Mouse (Mus musculus): Measurements from ENCODE around the gene Teddm1b. TPM values are rescaled to one million over a fixed set of nuclear protein-coding genes. Genes with fewer than 3 reads are reported as not detected.
A peak's percentile ranks its signal among the peaks of the same experiment; 100 is the strongest.

The Teddm1b gene
- total RNA-seq, 2 experiments from 2014 or later = not detected

DNA sequence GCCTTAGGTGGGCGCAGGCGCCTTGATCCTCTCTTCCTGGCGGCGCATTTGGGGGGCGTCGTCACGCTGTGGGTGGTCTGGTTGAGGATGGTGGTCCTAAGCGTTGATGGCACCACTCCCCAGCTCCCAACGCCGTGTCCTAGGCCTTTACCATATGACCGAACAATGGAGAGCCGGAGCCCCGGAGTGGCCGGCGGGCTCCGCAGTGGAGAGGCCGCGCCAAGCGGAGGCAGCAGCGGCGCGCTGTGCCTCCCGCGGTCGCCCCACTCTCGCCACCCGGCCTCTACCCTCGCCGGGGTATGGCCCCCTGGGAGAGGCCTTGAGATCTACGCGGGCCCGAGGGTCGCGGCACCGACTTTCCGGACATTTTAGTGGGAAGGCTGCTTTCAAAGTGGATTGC, 26.2 kb downstream of the Teddm1b start:
- ATAC-seq (replicated peaks; ENCODE audit: low FRiP score, poor library complexity, severe bottlenecking) = peak; percentile 20; the same call in 1 of the 2 replicates

DNA sequence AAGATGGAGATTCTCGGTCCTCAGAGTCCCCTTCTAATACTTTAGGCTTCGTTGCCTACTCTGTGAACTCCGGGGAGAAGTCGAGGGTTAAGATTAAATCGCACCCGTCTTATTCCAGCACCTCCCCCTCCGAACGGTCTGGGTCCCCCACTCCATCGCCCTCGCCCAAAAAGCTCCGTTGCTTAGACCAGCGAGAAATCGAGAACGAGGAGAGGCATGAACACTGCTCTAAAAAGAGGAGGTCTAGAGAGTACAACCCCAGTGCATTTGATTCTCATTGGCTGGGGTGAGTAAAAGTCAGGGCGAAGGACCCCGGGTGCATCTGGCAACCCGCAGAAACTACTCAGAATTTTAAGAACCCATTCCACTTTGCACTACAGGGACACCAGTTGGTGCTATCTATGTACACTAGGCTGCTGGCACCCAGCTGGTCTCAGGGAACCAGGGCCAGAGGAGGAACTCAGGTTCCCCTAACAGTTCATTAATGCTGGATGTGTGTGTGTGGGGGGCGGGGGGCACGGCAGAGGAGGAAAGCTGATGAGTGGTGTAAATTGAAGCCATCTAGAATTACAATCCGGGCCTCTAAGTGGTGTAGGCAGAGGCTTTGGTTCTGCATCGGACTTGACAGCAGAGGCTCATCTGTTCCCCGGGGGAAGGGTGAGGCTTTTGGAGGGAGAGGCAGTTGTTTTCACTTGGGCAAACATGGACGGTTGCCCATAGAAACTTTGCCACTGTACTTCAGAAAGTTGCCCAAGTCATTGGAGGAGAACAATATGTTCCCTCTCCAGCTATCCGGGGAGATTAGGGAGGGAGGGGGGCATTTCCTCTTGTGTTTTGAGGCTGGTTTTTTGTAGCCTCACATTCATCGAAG, 26.9 kb downstream of the Teddm1b start:
- ATAC-seq (replicated peaks; ENCODE audit: low FRiP score, poor library complexity, severe bottlenecking) = peak; percentile 28

DNA sequence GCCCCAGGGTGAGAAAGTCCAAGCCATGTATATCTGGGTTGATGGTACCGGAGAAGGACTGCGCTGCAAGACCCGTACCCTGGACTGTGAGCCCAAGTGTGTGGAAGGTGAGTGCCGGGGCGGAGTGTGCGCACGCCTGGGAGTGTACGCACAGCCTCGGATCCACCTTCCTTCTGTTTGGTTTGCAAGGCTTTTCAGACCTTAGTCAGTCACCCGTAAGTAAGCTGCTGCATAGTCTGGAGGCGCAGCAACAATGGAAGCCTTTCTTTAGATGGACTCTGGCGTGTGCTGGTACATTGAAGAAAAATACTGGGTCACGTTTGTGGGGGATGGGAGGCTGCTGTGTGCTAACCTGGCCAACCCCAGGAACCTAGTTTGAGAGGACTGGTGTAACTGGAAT, 28.9 kb downstream of the Teddm1b start:
- ATAC-seq (replicated peaks; ENCODE audit: low FRiP score, poor library complexity, severe bottlenecking) = no peak

DNA sequence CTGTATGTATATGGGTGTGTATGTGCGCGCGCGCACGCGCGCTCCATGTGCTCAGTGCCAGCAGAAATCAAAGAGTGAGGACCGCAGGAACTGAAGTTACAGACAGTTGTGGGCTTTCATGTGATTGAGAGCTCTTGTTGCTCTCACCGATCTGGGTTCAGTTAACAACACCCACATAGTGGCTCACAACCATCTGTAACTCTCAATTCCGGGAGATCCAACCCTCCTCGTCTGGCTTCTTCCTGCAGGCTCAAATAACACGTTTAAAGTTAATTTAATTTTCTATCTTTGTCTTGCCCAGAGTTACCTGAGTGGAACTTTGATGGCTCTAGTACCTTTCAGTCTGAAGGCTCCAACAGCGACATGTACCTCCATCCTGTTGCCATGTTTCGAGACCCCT, 30.1 kb downstream of the Teddm1b start:
- ATAC-seq (replicated peaks; ENCODE audit: low FRiP score, poor library complexity, severe bottlenecking) = no peak

DNA sequence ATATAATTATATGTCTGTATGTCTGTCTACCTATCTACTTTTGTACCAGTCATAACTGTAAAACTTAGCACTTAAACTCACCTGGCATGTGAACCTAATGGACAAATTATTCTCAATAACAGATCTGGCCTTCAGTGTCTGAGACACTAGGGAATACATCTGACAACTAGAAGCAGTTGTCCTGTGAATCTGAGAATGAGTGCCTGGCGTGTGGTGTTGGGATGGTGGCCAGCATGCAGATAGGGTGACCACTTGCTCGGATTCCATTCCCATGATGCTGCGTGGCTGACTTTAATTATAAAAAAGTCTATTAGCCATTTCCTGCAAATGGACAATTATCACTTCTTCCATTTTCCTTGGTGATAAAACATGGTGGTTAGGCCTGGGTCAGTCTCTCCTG, 31.7 kb downstream of the Teddm1b start:
- ATAC-seq (replicated peaks; ENCODE audit: low FRiP score, poor library complexity, severe bottlenecking) = no peak

DNA sequence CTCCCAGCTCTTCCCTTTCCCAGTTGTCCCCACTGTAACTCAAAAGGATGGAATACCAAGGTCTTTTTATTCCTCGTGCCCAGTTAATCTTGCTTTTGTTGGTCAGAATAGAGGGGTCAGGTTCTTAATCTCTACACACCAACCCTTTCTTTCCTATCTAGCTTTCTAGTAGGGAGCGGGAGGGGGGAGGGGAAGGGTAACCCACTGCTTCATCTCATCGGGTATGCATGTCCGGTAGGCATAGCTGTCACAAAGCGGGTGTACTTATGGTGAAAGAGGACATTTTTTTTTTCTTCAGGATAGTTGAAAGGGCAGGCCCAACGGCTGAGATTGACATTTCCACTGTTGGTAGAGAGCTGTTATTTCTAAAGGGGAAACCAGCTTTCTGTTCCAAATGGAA, 34.1 kb downstream of the Teddm1b start:
- ATAC-seq (replicated peaks; ENCODE audit: low FRiP score, poor library complexity, severe bottlenecking) = no peak

DNA sequence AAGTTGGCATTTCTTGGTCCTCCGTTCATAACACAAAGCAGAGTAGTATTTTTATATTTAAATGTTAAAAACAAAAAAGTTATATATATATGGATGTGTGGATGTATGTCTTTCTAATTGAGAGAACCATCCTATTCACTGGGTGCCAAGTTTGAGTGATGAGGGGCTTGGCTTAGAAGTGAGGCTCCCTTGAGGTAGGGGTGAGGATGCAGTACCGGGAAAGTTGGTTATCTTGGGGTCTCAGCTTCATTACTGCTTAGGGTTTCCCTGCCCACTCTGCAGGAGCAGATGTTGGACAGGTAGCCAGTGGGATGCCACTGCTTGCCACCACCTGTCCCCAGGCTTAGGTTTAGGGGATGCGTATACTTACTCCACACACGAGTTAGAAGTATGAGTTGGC, 34.6 kb downstream of the Teddm1b start:
- no peak for ATAC-seq (replicated peaks; ENCODE audit: low FRiP score, poor library complexity, severe bottlenecking)

DNA sequence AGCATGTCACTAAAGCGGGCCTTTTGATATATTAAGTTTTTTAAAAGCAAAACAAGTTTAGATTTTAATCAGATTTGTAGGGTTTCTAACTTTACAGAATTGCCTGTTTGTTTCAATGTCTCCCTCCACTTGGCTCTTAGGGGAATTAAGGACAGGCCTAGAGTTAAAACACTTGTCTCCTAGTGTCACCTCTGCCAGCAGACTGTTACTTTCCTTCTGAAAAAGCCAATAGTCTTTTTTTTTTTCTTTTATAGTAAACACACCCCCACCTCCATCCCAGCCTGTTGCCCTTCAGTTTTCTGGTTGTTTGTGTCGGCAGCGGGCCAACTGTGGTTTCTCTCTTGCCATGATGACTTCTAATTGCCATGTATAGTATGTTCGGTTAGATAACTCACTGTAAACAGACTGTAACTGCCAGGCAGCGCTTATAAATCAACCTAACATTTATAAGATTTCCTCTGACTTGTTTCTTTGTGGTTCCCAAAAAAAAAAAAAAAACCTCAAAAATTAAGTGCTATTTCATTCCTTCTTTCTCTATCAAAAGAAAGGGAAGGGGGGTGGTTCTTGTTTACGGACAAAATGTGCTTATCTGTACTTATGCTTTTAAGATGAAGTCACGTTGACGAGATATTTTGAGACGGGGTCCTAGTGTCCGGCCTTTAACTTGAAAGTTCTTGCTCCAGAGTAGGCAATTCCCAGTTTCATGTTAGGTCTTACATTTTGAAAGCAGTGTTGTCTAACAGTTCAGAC, 35.2 kb downstream of the Teddm1b start:
- ATAC-seq (replicated peaks; ENCODE audit: low FRiP score, poor library complexity, severe bottlenecking) = peak; percentile 63

DNA sequence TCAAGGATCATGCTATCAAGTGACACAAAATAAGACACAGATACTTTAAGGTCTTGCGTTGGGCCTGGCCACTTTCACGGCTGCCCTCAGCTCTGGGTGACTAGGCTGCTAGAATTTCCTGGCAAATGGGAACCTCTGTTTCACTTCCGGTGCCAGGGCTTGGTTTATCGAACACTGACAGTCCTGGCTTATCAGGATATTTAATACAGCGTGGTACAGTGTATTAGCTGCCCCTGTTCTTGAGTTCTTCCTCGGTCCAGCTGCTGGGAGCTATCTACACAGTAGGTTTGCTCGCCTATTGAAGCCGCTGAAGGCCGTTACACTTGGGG, 35.8 kb downstream of the Teddm1b start:
- peak; percentile 80 for ATAC-seq (replicated peaks; ENCODE audit: low FRiP score, poor library complexity, severe bottlenecking)

DNA sequence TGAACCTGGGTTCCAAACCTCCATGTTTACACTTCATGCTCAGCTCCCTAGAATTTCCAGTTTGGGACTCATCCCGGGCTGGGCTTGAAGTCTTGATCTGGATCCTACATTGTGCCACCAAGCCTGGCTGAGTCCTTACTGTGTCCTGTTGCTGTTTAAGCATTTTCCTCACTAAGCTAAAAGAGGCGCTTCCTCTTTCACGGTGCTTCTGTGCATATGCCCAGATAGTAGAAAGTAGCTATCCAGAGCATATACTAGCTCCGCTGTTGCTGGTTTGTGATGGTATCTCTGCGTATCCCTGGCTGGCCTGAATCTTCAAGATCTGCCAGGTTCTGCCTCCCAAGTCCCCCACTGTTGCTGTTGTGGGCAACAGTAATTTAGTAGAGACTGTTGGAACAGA, 36.3 kb downstream of the Teddm1b start:
- 0 out of 2 replicates have a peak, but pooled peaks have one; percentile 8 for ATAC-seq (replicated peaks; ENCODE audit: low FRiP score, poor library complexity, severe bottlenecking)

DNA sequence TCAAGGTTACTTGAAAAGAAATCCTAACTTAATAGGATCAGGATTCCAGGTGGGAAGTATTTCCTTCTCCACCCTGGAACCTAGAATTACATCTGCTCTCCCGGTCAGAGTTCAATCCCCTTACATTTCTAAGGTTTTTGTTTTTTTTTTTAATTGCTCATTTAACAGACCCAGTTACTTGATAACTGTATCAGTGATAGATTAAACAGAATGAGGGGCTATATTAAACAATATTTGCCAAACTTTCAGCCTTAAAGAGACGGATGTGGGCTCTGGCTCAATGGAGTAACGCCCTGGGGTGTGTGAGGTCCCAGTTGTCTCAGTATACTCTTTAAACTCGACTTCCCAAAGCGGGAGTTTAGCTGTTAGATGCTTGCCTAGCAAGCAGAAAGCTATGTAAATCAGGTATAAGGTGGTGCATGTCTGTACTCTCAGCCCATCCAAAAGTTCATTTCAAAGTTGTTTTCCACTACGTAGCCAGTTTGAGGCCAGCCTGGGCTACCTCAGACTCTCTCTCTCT, 37.2 kb downstream of the Teddm1b start:
- no peak for ATAC-seq (replicated peaks; ENCODE audit: low FRiP score, poor library complexity, severe bottlenecking)

DNA sequence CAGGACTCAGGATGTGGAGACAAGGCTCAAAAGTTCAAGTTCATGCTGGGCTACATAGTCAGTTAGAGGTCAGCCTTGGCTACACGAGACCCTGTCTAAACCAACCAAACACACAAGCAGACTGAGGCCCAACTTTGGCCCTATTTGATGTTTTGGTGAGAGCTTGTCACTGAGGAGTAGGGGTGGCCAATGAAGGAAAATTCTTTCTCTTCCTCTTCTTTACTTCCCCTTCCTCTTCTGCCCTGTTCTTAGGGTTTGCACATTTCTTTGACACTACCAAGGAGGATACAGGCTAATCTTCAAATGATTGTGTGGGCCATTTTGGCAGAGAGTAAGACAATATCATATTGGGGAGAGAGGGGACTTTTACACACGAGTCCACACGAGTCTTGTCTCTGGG, 39.7 kb downstream of the Teddm1b start:
- no peak for ATAC-seq (replicated peaks; ENCODE audit: low FRiP score, poor library complexity, severe bottlenecking)

DNA sequence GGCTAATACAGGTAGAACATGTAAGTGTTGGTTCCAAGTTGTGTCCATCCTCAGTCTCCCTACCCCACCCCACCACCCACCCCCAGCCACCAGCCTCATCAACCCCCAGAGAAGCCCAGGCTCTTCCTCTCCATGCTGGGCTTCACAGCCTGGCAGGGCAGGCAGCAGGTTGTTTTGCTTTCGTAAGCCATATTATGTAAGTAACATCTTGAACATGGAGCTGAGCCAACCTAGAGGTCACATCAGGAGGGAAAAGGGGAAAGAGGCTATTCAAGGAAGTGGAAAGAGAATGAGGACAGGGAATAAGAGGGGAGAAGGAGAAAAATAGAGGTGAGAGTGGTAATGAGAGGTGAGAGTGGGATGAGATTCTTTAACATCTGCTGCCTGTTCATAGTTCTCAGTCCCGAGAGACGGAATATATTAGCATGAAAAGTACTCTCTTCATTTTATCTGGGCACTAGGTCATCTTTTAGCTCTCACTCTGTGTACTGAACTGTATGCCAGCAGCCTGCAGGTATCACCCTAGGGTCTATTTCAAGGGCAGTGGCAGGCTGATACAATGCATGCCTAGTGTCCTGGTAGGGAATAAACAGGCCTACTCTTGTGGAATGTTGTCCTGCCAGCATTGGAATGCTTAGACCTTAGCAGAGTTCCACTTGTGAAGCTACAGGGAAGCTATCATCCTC, 44.5 kb downstream of the Teddm1b start:
- ATAC-seq (replicated peaks; ENCODE audit: low FRiP score, poor library complexity, severe bottlenecking) = no peak

DNA sequence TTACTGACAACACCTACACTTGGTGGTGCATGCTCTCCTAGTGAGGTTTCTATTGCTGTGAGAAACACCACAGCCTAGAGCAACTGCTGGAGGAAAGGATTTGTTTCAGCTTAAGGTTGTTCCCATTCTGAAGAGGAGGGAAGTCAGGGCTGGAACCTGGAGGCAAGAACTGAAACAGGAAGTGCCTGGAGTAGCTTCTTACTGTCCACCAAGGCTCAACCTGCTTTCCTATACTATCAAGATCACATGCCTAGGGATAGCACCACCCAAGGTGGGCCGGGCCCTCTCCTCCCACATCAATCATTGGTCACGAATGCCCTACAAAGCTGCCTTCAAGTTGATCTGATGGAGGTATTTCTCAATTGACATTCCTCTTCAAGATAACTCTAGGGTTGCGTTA, 47.5 kb downstream of the Teddm1b start:
- no peak for ATAC-seq (replicated peaks; ENCODE audit: low FRiP score, poor library complexity, severe bottlenecking)

DNA sequence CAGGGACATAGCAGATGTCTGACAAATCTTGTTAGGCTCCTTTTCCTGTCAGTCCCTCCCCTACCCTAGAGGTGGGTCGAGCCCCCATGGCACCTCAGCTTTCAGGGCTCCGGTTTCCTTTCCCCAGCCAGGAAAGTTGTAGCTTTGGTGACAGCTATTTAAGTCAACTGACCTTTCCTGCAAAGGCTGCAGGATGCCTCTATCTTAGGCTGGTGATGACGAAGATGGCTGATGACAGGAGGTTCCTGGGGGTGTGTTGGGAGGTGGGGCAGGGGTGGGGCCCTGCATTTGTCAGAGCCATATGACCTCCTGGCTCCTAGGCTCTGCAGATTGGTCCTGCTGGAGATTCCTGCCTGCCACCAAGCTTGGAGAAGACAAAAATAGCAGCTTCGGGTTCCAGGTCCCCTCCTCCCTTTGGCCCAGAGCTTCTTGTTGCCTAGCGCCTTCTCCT, 48.5 kb downstream of the Teddm1b start:
- ATAC-seq (replicated peaks; ENCODE audit: low FRiP score, poor library complexity, severe bottlenecking) = no peak

DNA sequence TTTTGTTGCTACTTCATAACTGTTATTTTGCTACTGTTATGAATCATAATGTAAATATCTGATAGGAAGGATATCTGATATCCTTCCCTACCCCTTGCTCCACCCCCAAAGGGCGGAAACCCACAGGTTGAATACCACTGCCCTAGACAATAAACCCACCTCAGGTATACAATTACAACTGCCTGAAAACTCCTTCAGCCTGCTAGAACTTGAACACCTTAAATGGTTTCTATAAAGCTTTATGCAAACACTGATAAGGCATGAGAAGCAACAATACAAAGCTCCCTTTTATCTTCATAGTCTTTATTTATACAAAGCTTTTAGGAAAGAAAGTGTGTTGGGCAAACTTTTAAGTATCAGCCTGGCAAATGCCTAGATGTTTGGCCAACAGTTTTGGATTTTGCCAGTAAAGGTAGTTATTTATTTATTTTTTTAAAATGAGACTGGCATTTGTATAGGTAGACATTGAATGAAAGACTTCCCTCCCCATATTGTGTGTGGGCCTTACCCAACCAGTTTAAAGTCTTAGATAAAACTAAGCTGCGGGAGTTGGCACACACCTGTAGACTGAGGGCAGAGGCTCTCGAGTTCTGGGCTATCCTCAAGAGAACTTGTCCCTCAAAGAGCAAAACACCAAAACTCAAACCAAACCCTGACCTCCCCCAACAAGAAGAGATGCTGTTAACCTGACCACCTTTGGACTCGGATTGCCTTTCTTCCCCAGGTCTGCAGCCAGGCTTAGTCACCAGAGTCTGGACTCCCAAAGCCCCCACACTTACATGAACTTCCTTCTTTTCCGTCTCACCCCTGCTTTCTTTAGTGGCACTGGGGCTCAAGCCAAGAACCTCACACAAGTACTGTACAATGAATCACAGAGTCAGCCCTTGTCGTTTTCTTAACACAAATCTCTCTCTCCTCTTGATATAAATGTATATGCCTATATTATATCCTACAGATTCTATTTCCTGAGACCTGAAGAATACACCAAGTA, 50.5 kb downstream of the Teddm1b start:
- no peak for ATAC-seq (replicated peaks; ENCODE audit: low FRiP score, poor library complexity, severe bottlenecking)

Measured in erythroid progenitor cell, adult 5-6 weeks (primary cell).